Mouse (Mus musculus): ENCODE results near the gene Dnali1. TPM values are rescaled to one million over a fixed set of nuclear protein-coding genes. Genes with fewer than 3 reads are reported as not detected.

The Dnali1 gene
- polyA plus RNA-seq, 1 experiment from 2014 or later = 0.22 TPM

DNA sequence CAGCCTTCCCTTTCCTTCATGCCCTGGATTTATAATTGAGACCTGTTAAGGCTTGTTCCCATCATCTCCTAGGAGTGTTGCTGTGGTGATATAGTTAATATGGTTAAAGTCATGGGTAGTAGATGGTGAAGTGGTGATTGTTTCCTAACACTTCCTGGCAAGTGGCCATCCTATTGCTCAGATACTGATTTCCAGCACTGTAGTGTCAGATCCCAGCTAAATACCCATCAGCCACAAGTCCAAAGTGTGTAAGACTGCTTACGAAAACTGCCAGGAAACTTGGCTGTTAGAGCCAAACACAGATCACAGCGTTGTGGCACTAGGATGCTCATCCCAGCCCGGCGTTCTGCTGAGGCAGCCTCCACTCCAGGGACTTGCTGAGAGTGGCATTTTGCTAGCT lies 31.2 kb downstream of the Dnali1 start:
- no peak for DNase-seq (ENCODE audit: low spot score)

DNA sequence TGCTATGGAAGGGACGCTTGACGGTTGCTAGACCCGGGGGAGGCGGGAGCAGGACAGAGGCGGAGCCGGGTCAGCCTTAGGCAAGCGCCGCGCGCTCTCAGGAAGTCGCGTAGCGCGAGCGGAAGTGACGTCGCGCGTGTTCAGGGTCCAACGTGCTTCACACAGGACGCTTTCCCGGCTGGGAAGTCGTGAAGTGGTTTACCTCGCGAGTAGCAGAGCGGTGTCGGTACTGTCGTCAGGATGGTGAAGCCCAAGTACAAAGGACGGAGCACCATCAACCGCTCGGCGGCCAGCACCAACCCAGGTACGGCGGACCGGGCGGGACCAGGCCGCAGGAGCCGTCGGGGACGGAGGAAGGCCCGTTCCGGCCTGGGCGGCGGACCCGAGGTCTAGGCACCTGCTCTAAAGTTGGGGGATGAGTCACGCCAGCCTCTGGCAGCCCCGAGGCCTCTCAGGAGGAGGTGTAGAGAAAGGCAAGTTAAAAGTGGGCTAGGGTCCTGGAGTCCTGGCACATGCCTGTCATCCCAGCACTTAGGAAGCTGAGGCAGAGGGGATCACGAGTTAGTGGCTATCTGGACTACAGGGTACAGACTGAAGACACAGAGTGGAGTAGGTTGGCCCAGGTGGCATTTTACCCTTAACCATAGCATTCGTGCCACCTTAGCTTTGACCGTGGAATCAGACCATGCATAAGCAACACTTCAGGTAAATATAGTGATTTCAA lies 35.5 kb downstream of the Dnali1 start:
- DNase-seq (ENCODE audit: low spot score) = peak; percentile 92

DNA sequence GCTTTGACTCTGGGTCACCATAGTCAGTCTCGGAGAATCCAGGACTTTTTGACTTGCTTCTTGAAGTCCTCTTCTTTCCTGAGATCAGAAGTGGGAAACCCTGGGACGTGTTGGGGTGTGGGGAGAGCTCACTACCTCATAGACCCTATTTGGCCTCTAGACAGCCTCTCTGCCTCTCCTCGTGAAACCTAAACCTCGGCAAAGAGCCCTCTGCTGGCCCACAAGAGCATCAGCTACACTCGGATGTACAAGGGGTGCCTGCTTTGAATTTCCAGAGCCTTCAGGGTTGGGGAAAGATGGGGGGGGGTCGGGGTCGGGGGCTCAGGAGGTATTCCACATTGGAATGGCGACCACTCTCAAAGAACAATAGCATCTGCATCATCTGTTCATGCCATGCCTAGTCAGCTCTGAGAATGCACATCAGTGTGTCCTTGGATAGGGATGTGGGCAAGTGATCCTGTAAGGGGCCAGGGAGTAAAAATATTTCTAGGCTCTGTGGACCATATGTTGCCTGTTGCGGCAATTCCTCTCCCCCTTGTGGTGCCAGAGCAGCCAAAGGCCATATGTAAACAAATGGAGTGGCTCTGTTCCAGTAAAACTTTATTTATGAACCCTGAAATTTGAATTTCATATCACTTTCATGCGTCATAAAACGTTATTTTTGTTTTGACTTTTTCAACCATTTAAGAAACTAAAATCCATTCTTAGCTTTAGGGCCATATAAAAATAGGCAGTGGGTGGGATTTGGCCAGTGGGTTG lies 44.5 kb downstream of the Dnali1 start:
- DNase-seq (ENCODE audit: low spot score) = peak; percentile 24

DNA sequence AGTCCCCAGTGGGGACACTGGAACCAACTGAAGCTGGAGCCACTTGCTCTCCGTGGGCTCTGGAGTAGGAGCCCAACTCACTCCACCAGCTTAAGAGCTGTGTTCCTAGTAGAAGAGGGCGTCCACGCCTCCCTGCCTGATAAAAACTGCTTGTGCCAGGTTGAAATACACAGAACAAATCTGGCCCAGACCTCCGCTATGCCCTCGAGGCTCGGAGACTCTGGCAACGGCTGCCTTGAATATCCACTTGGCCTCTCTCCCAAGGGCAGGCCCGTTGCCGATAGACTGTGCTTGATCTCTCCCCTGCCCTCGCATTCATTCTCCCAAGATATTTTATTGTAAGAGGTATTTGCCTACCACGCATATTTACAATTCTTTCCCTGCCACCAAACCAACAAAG lies 48.1 kb downstream of the Dnali1 start:
- DNase-seq (ENCODE audit: low spot score) = no peak

DNA sequence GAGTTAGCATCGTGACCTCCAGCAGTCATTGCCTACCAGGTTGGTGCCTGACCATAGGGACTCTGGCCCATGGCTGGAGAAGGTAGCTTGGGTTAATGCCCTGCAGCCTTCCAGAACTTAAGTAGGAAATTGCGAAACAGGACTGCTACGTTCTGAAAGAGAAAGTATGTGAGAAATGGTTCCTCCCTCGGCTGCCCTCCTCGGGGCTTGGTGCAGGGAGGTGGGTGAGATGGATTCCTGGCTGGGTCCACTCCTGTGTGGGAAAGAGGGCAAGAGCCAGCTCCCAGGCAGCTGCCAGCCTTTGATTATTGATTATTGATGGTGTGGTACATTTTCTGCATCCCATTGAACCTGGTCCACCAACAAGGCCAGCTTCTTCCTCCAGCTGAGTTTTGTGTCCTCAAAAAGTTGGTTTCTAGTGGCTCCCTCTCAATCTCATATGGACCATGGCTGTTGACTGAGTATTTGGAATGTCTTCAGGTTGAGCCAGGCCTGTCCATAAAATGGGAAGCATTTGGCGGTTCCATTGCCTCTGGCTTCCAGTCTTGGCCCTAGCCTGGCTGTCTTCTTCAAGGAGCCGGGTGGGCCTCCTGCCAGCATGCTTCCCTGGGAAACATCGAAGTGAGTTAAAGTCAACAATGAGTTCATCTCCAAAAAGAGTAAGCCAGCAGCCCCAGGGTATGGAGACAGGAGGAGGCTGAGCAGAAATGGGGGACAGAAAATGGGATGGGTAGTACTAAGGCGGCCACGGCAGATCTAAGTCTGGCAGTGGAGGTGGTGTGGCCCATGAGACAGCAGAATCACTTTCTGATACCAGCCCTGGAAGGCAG lies 49.5 kb downstream of the Dnali1 start, which contains the start of gene Gnl2:
Gene Gnl2 (plus strand): TSS at position 780 of the 830 bp plus-strand sequence.
- no peak for DNase-seq (ENCODE audit: low spot score)

DNA sequence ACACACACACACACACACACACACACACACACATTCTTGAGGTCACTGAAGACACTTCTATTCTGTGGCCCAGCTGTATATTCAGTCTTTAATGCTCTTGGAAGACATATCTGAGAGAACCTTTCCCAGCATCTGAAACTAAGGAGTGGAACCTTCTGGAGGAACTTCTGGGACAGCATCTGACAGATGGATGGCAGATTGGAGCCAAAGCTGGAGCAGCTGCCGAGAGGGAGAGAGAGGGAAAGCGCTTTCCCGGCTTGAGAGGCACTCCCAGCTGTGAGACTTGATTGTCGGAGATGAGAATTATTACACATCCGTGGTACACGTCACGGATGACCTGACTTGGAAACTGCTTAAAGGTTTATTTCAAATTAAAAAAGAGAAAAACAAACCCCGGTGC lies 56.8 kb downstream of the Dnali1 start:
- no peak for DNase-seq (ENCODE audit: low spot score)

DNA sequence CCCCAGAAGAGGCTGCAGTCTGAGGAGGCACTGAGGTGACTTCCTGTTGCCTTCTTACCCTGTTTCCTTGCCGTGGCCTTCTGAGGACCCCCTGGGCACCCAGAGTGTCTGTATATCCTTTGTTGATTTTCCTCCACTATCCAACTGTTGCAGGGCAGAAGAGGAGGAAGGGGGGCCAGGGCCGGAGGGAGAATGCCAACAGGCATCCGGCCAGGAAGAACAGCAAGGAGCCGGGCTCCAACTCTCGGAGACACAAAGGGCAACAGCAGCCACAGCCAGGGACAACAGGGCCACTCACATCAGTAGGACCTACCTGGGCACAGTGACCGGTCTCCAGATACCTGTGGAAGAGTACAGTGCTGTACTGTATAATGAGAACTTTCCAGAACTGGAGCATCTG lies 57.3 kb downstream of the Dnali1 start:
- DNase-seq (ENCODE audit: low spot score) = no peak

DNA sequence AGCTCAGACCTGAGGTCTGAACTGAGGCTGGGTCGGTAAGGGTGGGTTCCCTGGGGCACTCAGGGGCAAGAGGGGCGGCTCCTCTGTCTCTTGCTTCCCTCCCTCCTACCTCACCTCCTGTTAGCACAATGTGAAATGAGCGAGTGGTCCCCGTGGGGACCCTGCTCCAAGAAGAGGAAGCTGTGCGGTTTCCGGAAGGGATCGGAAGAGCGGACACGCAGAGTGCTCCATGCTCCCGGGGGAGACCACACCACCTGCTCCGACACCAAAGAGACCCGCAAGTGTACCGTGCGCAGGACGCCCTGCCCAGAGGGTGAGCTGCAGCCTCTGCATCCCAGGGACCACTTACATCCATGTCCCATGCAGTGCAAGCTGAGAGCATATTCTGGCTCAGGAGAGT lies 58.0 kb downstream of the Dnali1 start:
- DNase-seq (ENCODE audit: low spot score) = no peak

Other genes with a start within 250 kb of the Dnali1 start
- gene Yrdc, start 215.0 kb downstream of the Dnali1 start, polyA plus RNA-seq (2015; fragmentation: Nextera tagmentation; extraction: Ambion mirVana) = 42.2 and 49.4 TPM in 2 replicates
- gene 1110065P20Rik, start 214.5 kb downstream of the Dnali1 start, polyA plus RNA-seq (2015; fragmentation: Nextera tagmentation; extraction: Ambion mirVana) = 37.4 and 42.6 TPM in 2 replicates
- gene Maneal, start 203.5 kb downstream of the Dnali1 start, polyA plus RNA-seq (2015; fragmentation: Nextera tagmentation; extraction: Ambion mirVana) = 0.15 and 0.25 TPM in 2 replicates
- gene Epha10, start 184.8 kb downstream of the Dnali1 start, polyA plus RNA-seq (2015; fragmentation: Nextera tagmentation; extraction: Ambion mirVana) = not detected in 2 replicates
- gene 9930104L06Rik, start 128.7 kb downstream of the Dnali1 start, polyA plus RNA-seq (2015; fragmentation: Nextera tagmentation; extraction: Ambion mirVana) = 9.0 and 10.6 TPM in 2 replicates
- 116 and 154 TPM in 2 replicates for gene Cdca8, start 126.4 kb downstream of the Dnali1 start, polyA plus RNA-seq (2015; fragmentation: Nextera tagmentation; extraction: Ambion mirVana)
- gene Rspo1, start 79.3 kb downstream of the Dnali1 start, polyA plus RNA-seq (2015; fragmentation: Nextera tagmentation; extraction: Ambion mirVana) = 0.12 and 0.13 TPM in 2 replicates
- 62.6 and 66.4 TPM in 2 replicates for gene Gnl2, start 49.1 kb downstream of the Dnali1 start, polyA plus RNA-seq (2015; fragmentation: Nextera tagmentation; extraction: Ambion mirVana)
- 37.3 and 38.2 TPM in 2 replicates for gene Snip1, start 969 bp upstream of the Dnali1 start, polyA plus RNA-seq (2015; fragmentation: Nextera tagmentation; extraction: Ambion mirVana)
- 48.4 and 57.8 TPM in 2 replicates for gene Meaf6, start 19.4 kb upstream of the Dnali1 start, polyA plus RNA-seq (2015; fragmentation: Nextera tagmentation; extraction: Ambion mirVana)
- gene Zc3h12a, start 62.1 kb upstream of the Dnali1 start, polyA plus RNA-seq (2015; fragmentation: Nextera tagmentation; extraction: Ambion mirVana) = 3.0 and 3.5 TPM in 2 replicates

Measured in thymus, postnatal 0 days (tissue).